Mouse (Mus musculus): ENCODE data around the gene Cd248. TPM values are rescaled to one million over a fixed set of nuclear protein-coding genes. Genes with fewer than 3 reads are reported as not detected.
A peak's percentile ranks its signal among the peaks of the same experiment; 100 is the strongest.

Gene Cd248
- total RNA-seq, 1 experiment = 9.0 TPM

DNA sequence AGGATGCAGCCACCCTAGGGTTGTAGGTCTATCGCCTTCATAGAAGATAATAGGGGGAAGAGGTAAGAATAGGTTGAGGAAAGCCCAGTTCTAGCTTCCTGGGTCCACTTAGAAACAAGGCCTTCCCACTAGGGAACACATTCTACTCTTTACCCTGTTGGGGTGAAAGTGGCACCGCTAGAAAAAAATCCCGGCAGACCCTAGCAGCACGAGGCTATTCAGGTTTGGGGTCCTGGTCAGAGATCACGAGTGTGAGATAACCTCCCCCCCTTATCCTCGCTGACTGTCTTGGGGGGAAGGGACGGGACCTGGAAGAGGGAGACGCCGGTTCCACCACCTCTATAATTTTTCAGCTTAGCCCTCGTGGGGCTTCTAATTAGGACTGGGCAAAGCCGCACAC, 3.2 kb downstream of the Cd248 start:
- peak overlapping the region; percentile 48; the same call in 1 of the 2 replicates for H3K27ac ChIP-seq (ENCODE audit: insufficient read depth, low read depth, low read length, poor library complexity, severe bottlenecking)
- in situ Hi-C loops (cut with MboI; ENCODE audit: low sequenced_read_pairs in 2 of 2, unreplicated experiment in 2 of 2) = no loop called here
- peak overlapping the region; percentile 48 to 68 for H3K4me3 ChIP-seq (ENCODE audit: insufficient read depth in 1 of 2, low read depth in 1 of 2, low read length in 2 of 2, poor library complexity in 1 of 2, severe bottlenecking in 1 of 2)
- peaks cover 7 to 25% of the 10 kb centered on the region in 2 experiments; a peak in 3 of 4 replicates for H3K4me1 ChIP-seq (ENCODE audit: control insufficient read depth in 2 of 2, insufficient read depth in 2 of 2, low read length in 2 of 2, poor library complexity in 1 of 2)
- H3K36me3 ChIP-seq (ENCODE audit: control insufficient read depth, insufficient read depth, low read length, poor library complexity, severe bottlenecking) = no peaks in the 10 kb centered on the region
- H3K9me3 ChIP-seq (ENCODE audit: control insufficient read depth, insufficient read depth, low read depth, low read length) = no peaks in the 10 kb centered on the region
- H3K9ac ChIP-seq (ENCODE audit: insufficient read depth, low read depth, low read length, poor library complexity, severe bottlenecking) = peak overlapping the region; percentile 59; the same call in 1 of the 2 replicates
- TF ChIP-seq CHD2 (IDR thresholded peaks at IDR 0.05; ENCODE audit: low read depth, low read length) = no peak
- TF ChIP-seq HCFC1 (IDR thresholded peaks at IDR 0.05; ENCODE audit: borderline replicate concordance, insufficient read depth, low read length) = no peak
- no peak for TF ChIP-seq MAFK (IDR thresholded peaks at IDR 0.05; ENCODE audit: insufficient read depth, low read depth, low read length)
- TF ChIP-seq ZNF384 (IDR thresholded peaks at IDR 0.05; ENCODE audit: low read depth, low read length) = no peak
- no peak for TF ChIP-seq ZC3H11A (IDR thresholded peaks at IDR 0.05; ENCODE audit: borderline replicate concordance, low read depth, low read length)
- DNase-seq (ENCODE audit: low read depth, low spot score) = no peak

DNA sequence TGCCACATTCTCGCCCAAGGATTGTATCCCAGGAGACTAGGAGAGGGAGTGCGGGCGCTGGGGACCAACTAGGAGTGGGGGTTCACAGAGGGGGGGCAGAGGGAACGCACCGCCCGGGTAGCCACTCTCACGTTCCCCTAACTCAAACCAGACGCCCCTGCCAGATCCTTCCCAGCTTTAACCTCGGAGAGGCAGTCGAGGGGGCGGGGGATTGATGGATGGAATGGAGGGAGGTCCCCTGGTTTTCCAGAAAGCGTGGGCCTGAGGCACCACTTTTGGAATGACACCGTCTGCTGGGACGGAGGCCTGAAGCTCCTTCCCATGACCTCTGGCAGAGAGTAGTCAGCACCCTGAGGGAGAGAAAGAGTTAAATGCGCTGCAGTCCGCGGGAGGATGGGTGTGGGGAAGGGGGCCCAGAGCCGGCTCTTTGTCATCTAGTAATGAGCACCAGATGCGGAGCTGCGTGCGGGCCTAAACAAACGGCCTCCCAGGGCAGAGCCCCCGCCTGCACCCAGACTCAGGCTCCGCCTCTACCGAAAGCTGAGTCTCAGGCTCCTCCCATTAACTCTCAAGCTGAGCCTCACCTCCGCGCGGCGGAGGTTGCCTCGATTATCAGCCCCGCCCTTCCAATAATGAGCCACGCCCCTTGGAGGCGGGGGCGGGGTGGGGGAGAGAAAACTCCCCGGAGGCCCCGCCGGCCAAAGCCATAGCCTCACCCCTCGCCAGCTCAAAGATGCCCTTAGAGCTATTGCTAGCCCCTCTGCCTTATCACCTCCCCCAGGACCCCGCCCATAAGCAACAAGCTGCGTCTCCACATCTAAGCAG, 3.9 kb downstream of the Cd248 start:
- H3K9me3 ChIP-seq (ENCODE audit: control insufficient read depth, insufficient read depth, low read depth, low read length) = no peaks in the 10 kb centered on the region
- H3K9ac ChIP-seq (ENCODE audit: insufficient read depth, low read depth, low read length, poor library complexity, severe bottlenecking) = peak overlapping the region; percentile 59
- no peaks in the 10 kb centered on the region for H3K36me3 ChIP-seq (ENCODE audit: control insufficient read depth, insufficient read depth, low read length, poor library complexity, severe bottlenecking)
- peaks cover 7 to 25% of the 10 kb centered on the region in 2 experiments; a peak in 3 of 4 replicates for H3K4me1 ChIP-seq (ENCODE audit: control insufficient read depth in 2 of 2, insufficient read depth in 2 of 2, low read length in 2 of 2, poor library complexity in 1 of 2)
- peak overlapping the region; percentile 64 to 68 for H3K4me3 ChIP-seq (ENCODE audit: insufficient read depth in 1 of 2, low read depth in 1 of 2, low read length in 2 of 2, poor library complexity in 1 of 2, severe bottlenecking in 1 of 2)
- peak overlapping the region; percentile 48; the same call in 1 of the 2 replicates for H3K27ac ChIP-seq (ENCODE audit: insufficient read depth, low read depth, low read length, poor library complexity, severe bottlenecking)
- peak; percentile 95 for DNase-seq (ENCODE audit: low read depth, low spot score)
- in situ Hi-C loops (cut with MboI; ENCODE audit: low sequenced_read_pairs in 2 of 2, unreplicated experiment in 2 of 2) = no loop called here
- TF ChIP-seq MAFK (IDR thresholded peaks at IDR 0.05; ENCODE audit: insufficient read depth, low read depth, low read length) (no peak), CHD2 (IDR thresholded peaks at IDR 0.05; ENCODE audit: low read depth, low read length) (no peak), ZC3H11A (IDR thresholded peaks at IDR 0.05; ENCODE audit: borderline replicate concordance, low read depth, low read length) (no peak), HCFC1 (IDR thresholded peaks at IDR 0.05; ENCODE audit: borderline replicate concordance, insufficient read depth, low read length) (no peak), ZNF384 (IDR thresholded peaks at IDR 0.05; ENCODE audit: low read depth, low read length) (no peak)

DNA sequence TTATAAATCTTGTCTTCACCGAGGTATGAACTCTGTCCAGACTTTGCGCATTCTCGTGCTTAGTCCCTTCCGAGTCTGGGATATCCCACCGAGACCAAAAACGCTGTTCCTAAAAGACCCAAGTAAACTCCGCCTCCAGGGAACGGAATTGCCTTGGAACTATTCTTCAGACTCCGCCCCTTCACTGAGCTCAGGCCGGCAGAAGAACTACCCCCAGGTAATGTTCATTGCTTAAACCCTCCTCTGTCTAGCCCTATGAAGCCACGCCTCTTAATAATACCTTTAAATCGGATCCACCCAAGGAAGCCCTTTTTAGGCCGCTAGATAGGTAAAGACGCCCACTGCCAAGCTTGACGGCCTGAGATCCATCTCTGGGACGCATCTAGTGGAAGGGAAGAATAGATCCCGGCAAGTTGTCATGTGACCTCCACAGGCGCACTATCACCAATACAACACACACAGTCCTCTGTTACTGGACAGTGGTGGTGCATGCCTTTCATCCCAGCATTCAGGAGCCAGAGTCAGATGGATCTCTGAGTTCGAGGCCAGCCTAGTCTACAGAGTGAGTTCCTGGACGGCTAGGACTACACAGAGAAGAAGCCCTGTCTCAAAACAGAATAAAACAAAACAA, 4.6 kb downstream of the Cd248 start:
- Histone ChIP-seq H3K4me3 (ENCODE audit: insufficient read depth in 1 of 2, low read depth in 1 of 2, low read length in 2 of 2, poor library complexity in 1 of 2, severe bottlenecking in 1 of 2) (peak overlapping the region; percentile 64 to 68), H3K36me3 (ENCODE audit: control insufficient read depth, insufficient read depth, low read length, poor library complexity, severe bottlenecking) (no peaks in the 10 kb centered on the region), H3K4me1 (ENCODE audit: control insufficient read depth in 2 of 2, insufficient read depth in 2 of 2, low read length in 2 of 2, poor library complexity in 1 of 2) (peaks cover 7 to 19% of the 10 kb centered on the region in 2 experiments; a peak in 3 of 4 replicates), H3K9ac (ENCODE audit: insufficient read depth, low read depth, low read length, poor library complexity, severe bottlenecking) (peak overlapping the region; percentile 39; the same call in 1 of the 2 replicates), H3K9me3 (ENCODE audit: control insufficient read depth, insufficient read depth, low read depth, low read length) (no peaks in the 10 kb centered on the region), H3K27ac (ENCODE audit: insufficient read depth, low read depth, low read length, poor library complexity, severe bottlenecking) (peak overlapping the region; percentile 37; the same call in 1 of the 2 replicates)
- TF ChIP-seq ZC3H11A (IDR thresholded peaks at IDR 0.05; ENCODE audit: borderline replicate concordance, low read depth, low read length) (no peak), MAFK (IDR thresholded peaks at IDR 0.05; ENCODE audit: insufficient read depth, low read depth, low read length) (no peak), HCFC1 (IDR thresholded peaks at IDR 0.05; ENCODE audit: borderline replicate concordance, insufficient read depth, low read length) (no peak), ZNF384 (IDR thresholded peaks at IDR 0.05; ENCODE audit: low read depth, low read length) (no peak), CHD2 (IDR thresholded peaks at IDR 0.05; ENCODE audit: low read depth, low read length) (no peak)
- in situ Hi-C loops (cut with MboI; ENCODE audit: low sequenced_read_pairs in 2 of 2, unreplicated experiment in 2 of 2) = no loop called here
- peak; percentile 84 for DNase-seq (ENCODE audit: low read depth, low spot score)

DNA sequence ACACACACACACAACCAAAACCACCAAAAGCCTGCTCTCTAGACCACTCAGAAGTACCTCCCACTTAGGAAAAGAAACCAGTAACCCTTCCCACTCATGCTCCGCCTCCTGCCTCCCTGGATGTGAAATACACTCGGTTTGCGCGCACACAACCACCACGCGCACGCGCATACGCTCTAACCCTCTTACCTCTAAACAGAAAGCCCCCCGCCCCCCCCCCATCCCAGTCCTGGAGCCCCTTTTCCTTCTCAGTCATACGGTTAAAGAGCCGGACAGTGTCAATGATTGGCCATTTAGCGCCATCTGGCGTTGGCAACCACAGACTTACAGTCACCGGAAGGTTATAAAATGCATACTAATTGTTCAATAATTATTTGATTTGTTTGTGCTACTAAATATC, 5.2 kb downstream of the Cd248 start:
- H3K4me3 ChIP-seq (ENCODE audit: insufficient read depth in 1 of 2, low read depth in 1 of 2, low read length in 2 of 2, poor library complexity in 1 of 2, severe bottlenecking in 1 of 2) = peak overlapping the region; percentile 64 to 68
- peak; percentile 68 for DNase-seq (ENCODE audit: low read depth, low spot score)
- no peaks in the 10 kb centered on the region for H3K9me3 ChIP-seq (ENCODE audit: control insufficient read depth, insufficient read depth, low read depth, low read length)
- no peak for TF ChIP-seq MAFK (IDR thresholded peaks at IDR 0.05; ENCODE audit: insufficient read depth, low read depth, low read length)
- TF ChIP-seq CHD2 (IDR thresholded peaks at IDR 0.05; ENCODE audit: low read depth, low read length) = no peak
- TF ChIP-seq ZC3H11A (IDR thresholded peaks at IDR 0.05; ENCODE audit: borderline replicate concordance, low read depth, low read length) = 0 out of 2 replicates have a peak, but pooled peaks have one; percentile 5
- TF ChIP-seq ZNF384 (IDR thresholded peaks at IDR 0.05; ENCODE audit: low read depth, low read length) = no peak
- no peak for TF ChIP-seq HCFC1 (IDR thresholded peaks at IDR 0.05; ENCODE audit: borderline replicate concordance, insufficient read depth, low read length)
- peak overlapping the region; percentile 39; the same call in 1 of the 2 replicates for H3K9ac ChIP-seq (ENCODE audit: insufficient read depth, low read depth, low read length, poor library complexity, severe bottlenecking)
- peak overlapping the region; percentile 37; the same call in 1 of the 2 replicates for H3K27ac ChIP-seq (ENCODE audit: insufficient read depth, low read depth, low read length, poor library complexity, severe bottlenecking)
- no peaks in the 10 kb centered on the region for H3K36me3 ChIP-seq (ENCODE audit: control insufficient read depth, insufficient read depth, low read length, poor library complexity, severe bottlenecking)
- in situ Hi-C loops (cut with MboI; ENCODE audit: low sequenced_read_pairs in 2 of 2, unreplicated experiment in 2 of 2) = no loop called here
- peaks cover 7 to 19% of the 10 kb centered on the region in 2 experiments; a peak in 3 of 4 replicates for H3K4me1 ChIP-seq (ENCODE audit: control insufficient read depth in 2 of 2, insufficient read depth in 2 of 2, low read length in 2 of 2, poor library complexity in 1 of 2)

Measured in ES-E14 (cell line).